Mouse (Mus musculus) myocyte (in vitro differentiated cells): ENCODE data around the gene Tcam1.

Experiments used
- POLR2AphosphoS2 ChIP-seq: IDR thresholded peaks from one replicate; pipeline ENCODE4 v1.6.1; 2011; ENCODE audit warnings: low read depth, control low read depth; ENCODE audit not compliant: insufficient read length
- TCF12 ChIP-seq: IDR thresholded peaks from one replicate; pipeline ENCODE4 v1.6.1; 2011; ENCODE audit warnings: mild to moderate bottlenecking, control low read depth; ENCODE audit not compliant: poor library complexity, insufficient read depth, severe bottlenecking

- TF ChIP-seq POLR2AphosphoS2, result no peak
- peak; percentile 39 for TF ChIP-seq TCF12
These were observed 57.6 kb downstream of the Tcam1 start for GRCm38 (mm10) chr11:106334066-106334465.
